Mouse (Mus musculus) kidney, postnatal 25 days (tissue): ENCODE measurements at regions not wholly inside any gene's neighbourhood (a gene's known extent, or its start where the extent isn't known, plus 50 kb on each side); places are given as distances from the start of the nearest gene placed in this dataset.
A peak's percentile ranks its signal among the peaks of the same experiment; 100 is the strongest.

Source experiments
- DNase-seq, 2 experiments: peaks; one replicate each; pipeline ENCODE4 v3.0.0; 2021; ENCODE audit warnings: mixed read lengths in 2 of 2

- DNase-seq: no peak
Observed at GRCm38 (mm10) chr1:23207024-23207423, 105.0 kb upstream of the 4933415F23Rik start.

DNA sequence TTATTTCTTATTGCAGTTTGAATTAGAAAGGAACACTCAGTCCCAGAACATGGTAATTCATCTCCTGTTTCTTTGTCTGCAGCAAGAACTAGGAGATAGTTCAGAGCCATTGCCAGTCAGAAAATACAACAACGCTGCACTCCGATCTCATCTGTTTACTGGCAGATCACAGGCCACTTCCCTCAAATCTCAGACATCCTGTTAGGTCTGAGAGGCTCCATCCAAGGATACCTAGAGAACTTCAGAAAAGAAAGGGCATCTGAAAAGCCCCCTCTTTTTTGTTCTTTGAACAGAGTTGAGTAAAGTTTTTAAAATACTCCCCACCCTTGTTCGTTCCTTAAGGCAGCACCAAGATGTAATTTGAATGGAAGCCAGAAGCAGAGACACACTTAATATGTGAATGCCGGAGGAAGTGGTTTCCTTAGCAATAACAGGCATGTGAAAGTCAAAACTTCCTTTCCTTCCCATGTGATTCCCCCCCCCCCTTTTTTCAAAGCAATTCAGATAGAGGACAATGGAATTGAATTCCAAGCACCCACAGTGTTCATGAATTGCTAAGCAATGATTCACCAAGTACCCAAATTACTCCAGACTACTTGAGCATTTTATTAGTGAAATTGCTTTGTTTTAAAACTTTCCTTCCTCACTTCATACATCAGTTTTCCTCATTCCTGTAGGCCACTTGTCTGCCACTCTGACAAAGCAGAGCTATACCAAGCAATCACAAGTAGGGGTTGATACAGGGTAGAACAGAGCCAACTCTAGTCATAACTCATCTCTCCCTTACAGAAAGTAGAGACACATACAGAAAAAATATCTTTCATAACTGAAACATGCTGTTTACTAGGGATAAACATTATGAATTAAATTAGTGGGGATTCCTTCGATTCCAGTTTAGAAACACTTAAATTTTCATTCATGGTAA, 100.7 kb upstream of the 4933415F23Rik start:
- DNase-seq: peak; percentile 6 to 38

DNA sequence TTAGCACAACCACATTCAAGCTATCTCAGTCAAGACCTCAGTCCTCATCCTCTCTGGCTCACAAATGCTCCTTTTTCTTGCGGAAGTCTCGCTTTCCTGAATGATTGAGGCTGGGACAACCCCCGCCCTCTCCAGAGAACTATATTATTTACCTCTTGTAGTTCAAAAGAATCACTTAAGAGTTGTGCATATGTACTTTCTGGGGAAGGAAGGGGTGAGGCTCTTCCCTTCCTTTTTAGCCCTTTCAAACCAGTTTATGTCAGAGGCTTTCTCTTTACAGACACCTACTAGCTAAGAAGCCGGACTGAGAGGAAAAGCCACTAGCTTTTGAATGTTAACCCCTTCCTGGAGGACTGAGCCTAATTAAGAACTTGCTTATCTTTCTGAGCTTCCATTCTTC, 98.4 kb upstream of the 4933415F23Rik start:
- peak; percentile 9 to 50 for DNase-seq

DNA sequence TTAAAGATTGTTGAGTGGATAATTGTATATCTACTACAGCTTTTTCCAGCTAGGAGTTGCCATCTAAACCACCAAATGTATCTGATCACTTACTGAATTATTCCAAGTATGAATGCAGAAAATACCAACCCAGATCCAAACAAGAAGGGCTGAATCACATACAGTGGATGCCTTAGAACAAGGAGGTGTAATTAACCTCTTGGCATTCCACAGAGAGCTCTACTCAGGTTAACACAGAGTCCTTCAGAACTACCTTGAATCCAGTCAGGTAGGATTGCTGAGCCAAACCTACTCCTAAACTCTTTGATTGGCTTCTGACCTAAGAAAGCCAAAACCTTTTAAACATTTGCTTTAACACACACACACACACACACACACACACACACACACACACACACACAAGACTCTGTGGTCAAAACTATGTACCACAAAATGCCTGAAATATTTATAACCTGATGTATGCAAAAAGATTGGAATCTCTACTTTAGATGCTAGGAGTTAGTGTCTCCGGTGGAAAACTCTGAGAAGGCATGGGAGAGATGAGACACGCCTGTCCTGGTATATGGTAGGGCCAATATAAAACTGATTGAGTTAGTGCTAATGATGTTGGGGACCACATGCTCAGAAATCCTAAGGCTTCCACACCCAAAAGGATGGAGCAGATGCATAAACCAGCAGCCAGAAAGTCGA, 88.4 kb upstream of the 4933415F23Rik start:
- DNase-seq: no peak

GRCm38 (mm10) chr1:23189790-23190189, 87.7 kb upstream of the 4933415F23Rik start:
- DNase-seq: no peak

DNA sequence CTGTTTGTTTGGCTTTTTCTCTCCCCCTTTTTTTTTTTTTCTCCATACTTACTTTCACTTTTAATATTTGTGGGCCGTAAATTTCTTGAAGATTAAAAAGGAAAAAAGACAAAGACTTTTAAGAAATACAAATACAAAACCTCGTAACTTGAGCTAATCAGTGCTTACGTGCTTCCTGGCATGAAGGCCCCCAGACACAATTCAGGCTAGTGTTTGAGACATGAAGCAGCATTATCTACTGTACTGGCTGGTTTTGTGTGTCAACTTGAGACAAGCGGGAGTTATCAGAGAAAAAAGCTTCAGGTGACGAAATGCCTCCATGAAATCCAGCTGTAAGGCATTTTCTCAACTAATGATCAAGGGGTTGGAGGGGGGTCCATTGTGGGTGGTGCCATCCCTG, 86.2 kb upstream of the 4933415F23Rik start:
- no peak for DNase-seq

DNA sequence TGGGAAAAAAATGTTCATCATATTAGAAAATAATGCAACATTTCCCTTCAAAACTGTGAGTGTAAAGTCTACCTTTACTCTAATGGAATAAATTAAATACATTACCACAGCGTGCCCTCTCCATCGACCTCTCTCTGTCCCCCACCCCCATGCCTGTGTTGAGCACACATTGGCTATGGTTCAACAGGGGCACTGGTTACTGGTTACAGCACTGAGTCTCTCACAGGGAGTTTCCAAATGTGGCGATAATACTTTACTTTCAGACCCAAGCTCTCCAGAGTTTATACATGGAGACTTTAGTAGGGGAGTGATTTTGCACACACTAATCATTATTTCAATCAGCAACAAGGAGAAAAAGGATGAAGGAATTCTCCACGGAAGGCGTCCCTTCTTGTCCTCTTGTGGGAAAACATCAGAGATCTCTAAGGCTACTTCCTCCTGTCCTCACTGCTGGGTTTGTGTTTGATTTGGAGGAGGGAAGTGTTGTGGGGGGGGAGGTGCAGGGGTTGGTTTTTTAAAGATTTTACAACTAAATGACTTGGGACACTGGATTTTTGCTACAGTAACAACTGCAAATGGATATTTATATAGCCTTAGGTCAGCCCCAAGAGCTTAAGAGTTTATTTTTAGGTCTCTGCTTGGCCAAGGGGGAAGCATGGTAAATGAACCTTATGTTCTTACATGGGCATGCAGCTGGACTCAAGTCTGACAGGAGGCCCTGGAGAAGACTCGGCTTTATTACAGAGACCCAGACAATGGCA, 85.6 kb upstream of the 4933415F23Rik start:
- DNase-seq: no peak

DNA sequence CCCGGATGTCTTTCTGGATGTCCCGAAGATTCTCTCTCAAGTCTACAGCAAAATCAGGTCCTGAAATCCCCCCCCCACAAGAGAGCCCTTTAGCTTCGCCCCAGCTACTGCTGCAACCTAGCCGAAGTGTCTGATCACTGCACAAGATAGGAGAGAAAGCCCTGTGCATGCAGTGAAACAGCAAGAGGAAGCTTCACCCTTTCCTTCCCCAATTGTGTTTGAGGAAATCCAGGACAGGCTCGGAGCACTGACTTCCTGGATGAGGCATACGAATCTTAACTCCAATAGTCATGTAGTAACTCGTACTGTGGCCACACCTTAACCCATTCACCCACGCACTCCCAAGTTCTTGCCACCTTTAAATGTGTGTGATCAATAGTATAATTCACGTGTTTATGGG, 82.7 kb upstream of the 4933415F23Rik start:
- DNase-seq: peak; percentile 29 to 51

GRCm38 (mm10) chr1:23182541-23182940, 80.5 kb upstream of the 4933415F23Rik start:
- peak in 1 of 2 experiments; percentile 6 for DNase-seq

GRCm38 (mm10) chr1:23178335-23178974, 76.4 kb upstream of the 4933415F23Rik start:
- DNase-seq: no peak

GRCm38 (mm10) chr1:23174022-23174421, 72.0 kb upstream of the 4933415F23Rik start:
- DNase-seq: no peak

DNA sequence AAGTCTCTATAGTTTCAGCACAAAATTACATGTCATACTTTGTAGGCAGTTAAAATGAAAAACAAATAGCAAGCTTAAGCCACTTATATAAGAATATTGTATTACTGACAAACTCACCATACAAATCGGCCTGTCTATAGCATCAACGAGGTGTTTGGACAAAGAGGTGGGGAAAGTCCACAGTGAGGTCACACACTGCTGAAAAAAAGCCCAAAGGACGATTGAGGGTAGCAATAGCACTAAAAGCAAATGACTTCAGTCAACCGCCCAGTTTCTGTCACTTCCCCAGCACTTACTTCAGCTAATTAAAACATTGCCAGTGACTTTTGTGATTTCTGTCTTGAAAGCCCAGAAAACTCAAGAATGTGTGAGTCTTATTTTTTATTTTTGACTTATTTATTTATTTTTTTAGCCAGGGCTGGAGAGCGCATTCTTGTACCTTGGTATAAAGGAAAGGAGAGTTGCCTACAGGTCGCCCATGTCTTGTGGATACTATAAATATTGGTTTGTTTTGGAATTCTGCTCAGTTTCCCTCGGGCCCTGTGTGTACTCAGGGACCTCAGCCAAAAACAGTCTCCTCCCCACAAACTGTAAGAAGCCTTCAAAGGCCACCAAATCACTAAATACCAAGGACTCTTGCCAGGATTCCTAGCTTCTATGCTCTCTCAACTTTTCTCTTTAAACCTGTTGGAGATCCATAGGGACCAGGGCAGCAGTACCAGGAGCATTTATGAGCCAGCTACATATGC, 71.2 kb upstream of the 4933415F23Rik start:
- DNase-seq: peak; percentile 25 to 48

- DNase-seq: no peak
Observed at GRCm38 (mm10) chr1:23171336-23171735, 69.3 kb upstream of the 4933415F23Rik start.

GRCm38 (mm10) chr1:23170711-23171110, 68.7 kb upstream of the 4933415F23Rik start:
- DNase-seq: no peak

GRCm38 (mm10) chr1:23168504-23168903, 66.5 kb upstream of the 4933415F23Rik start:
- DNase-seq: peak in 1 of 2 experiments; percentile 19

DNA sequence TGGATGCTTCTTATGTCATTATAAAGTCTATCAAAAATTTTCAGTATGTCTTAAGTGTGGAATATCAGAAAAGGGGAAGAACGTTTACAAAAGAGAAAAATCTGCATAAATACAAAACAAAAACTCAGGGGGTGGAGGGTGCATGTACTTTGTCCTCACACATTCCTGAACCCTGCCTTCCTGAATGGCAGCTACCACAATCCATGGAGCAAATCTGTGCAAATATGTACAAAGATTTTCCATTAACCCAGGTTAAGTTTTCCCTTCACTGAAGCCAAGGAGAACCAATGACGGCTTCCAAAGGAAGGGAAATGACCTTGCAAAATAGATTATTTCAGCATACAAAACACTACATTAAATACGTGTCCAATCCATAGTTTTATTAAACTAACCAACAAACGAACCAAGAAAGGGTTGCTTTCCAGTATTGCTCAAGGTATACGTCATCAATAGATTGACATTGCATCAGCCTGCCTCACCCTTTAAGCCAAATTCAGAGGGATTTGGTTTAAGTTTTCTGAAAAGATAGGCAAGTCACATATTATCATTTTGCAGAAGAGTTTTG, 61.4 kb upstream of the 4933415F23Rik start:
- peak in 1 of 2 experiments; percentile 13 for DNase-seq

DNA sequence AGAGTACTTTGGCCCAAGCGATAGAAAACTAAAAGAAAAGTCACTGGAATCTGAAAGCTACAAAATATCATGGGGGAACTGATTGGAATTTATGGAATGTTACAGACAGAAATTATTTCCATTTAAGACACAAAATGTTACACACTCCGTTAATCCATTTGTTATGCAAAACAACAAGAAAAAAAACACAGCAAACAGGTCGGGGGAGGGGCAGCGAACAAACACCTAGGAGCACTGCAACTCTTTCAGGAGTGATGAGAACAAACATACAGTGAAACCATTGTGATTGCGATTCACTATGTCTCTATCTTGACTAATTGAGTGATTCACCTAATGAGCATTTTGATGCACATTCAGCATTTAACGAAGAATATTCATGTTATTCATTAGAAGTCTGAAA, 60.7 kb upstream of the 4933415F23Rik start:
- DNase-seq: peak in 1 of 2 experiments; percentile 31
